Mouse (Mus musculus): Measurements from ENCODE around the gene Shld2. TPM values are rescaled to one million over a fixed set of nuclear protein-coding genes. Genes with fewer than 3 reads are reported as not detected.

The Shld2 gene
- polyA plus RNA-seq, 1 experiment from 2014 or later: 10.2 TPM

DNA sequence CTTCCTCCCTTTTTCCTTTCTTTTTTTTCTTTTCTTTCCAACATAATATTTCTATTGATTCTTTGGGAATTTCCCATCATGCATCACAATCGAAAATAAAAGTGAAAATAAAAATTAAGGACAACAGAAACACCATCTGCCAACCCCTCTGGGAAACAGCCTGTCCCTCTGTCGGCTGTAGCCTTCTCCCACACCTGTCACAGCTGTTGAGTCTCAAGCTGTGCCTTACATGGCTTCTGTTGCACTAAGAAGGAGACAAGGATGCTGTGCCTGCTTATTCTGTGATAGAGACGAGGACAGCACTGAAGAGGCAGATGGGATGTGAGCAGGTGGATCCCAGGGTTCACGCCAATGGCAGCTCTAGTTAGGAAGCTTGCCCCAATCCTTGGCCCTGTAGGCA lies 101.2 kb downstream of the Shld2 start:
- Histone ChIP-seq H3K9me3 (replicated peaks) (no peaks in the 10 kb centered on the region), H3K4me2 (no peak overlapping the region), H3K9ac (no peak overlapping the region), H3K36me3 (ENCODE audit: poor library complexity, severe bottlenecking) (no peaks in the 10 kb centered on the region), H3K27me3 (no peaks in the 10 kb centered on the region), H3K4me3 (no peak overlapping the region), H3K27ac (no peak overlapping the region), H3K4me1 (no peaks in the 10 kb centered on the region)
- WGBS: 50% methylated on average over 4 of the region's 4 CpGs
- ATAC-seq: no peak

DNA sequence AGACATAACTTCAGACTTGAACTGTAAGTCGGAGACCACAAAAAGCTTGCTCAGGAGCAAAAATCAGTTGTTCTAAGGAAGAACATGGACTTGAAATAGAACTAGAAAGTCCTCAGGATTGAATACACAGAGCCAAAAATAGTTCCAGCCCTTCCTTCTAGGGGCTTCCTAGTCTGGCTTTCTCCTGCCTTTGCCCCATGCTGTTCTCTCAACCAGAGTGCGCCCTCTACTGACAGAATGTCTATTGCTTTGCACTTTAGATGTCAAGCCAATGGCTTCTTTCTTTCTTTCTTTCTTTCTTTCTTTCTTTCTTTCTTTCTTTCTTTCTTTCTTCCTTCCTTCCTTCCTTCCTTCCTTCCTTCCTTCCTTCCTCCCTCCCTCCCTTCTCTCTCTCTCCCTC lies 101.6 kb downstream of the Shld2 start:
- Histone ChIP-seq H3K27ac (no peak overlapping the region), H3K4me2 (no peak overlapping the region), H3K4me1 (no peaks in the 10 kb centered on the region), H3K4me3 (no peak overlapping the region), H3K36me3 (ENCODE audit: poor library complexity, severe bottlenecking) (no peaks in the 10 kb centered on the region), H3K9me3 (replicated peaks) (no peaks in the 10 kb centered on the region), H3K27me3 (no peaks in the 10 kb centered on the region), H3K9ac (no peak overlapping the region)
- WGBS: 49% methylated on average over 2 of the region's 2 CpGs
- ATAC-seq: no peak

DNA sequence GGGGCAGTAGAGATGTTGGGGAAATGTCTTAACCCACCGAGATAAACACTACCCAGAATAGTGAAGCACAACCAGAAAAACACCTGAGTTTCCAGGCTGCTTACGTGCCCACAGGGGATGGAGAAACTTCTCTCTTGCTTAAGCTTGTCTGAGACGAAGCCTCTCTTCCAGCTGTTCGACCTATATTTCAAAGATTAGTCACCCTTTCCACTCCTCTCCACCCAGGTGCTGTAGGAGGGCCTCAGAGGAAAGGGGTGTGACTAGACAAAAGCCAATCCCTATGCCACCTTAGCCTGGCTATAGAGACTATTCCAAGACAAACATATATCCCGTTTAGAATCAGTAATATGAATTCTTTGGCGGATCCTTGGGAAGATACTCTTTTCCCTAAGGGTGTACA lies 102.3 kb downstream of the Shld2 start:
- no peaks in the 10 kb centered on the region for H3K4me1 ChIP-seq
- no peaks in the 10 kb centered on the region for H3K27me3 ChIP-seq
- H3K9me3 ChIP-seq (replicated peaks): no peaks in the 10 kb centered on the region
- H3K36me3 ChIP-seq (ENCODE audit: poor library complexity, severe bottlenecking): no peaks in the 10 kb centered on the region
- no peak overlapping the region for H3K4me2 ChIP-seq
- no peak overlapping the region for H3K27ac ChIP-seq
- H3K4me3 ChIP-seq: no peak overlapping the region
- H3K9ac ChIP-seq: no peak overlapping the region
- WGBS: 87% methylated on average over 6 of the region's 6 CpGs
- no peak for ATAC-seq

DNA sequence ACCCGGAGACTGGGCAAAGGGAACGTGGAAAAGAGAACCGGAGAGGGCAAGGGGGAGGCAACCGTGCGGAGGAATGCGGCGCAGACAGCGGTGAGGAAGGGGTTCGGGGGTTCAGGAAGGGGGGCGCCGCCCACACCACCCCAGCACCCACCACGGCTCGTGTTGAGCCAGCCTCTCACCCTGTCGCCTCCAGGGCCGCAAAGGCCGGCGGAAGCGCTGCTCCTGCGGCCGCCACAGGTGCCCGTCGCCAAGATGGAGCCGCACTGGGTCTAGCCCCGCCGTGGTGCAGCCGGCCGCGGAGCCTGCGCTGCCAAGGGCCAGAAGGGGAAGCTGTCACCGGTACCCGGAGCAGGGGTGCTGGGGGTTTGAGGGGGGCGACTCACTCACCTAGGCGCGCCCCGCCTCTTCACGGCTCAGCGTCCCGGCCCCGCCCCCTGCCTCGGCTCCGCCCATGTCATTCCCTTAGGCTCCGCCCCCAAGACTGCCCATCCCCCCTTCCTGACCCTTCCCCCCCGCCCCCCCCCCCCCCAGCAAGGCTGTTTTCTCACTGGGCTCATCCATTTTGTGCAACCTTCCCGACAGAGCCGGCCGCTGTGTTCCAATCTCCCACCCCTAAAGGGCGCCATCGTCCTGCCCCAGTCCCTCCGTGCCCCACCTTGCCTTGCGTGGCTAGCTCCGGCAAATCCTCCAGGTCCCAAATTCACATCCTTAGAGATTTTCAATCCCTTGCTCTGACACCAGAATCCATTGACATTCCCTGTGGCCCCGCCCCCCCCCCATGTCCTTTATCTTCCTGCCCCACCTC lies 108.9 kb downstream of the Shld2 start, which contains the start of gene Gprin2:
Gene Gprin2, minus strand, starts transcription at position 423 of the 805 bp plus-strand sequence.
- H3K27ac ChIP-seq: peak within 1 kb of the TSS; percentile 44
- under 1% methylated on average over 37 of the region's 52 CpGs for WGBS

DNA sequence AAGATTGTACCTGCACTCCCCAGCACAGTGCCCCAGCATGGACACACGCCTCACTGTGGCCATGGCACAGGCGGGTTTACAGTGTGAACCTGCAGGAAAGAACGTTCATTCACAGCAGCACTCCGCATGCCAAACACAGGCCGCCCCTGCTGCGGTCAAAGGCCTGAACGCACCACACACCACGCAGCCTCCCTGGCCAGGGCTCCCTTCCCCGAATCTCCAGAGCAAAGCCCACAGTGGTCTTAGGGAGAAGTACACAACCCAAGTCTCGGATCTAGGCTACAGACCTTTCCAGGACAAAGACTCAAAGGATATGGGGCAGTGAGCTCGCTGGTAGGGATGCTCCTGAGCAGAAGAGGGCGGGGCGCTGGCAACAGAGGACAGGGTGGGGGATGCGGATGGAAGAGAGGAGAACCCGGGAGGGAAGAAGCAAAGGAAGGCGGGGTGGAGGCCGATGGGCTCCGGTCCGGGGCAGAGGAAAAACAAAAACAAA lies 109.5 kb downstream of the Shld2 start:
- H3K4me1 ChIP-seq: peaks cover 5% of the 10 kb centered on the region; the same call in 1 of the 2 replicates
- 3% methylated on average over 19 of the region's 19 CpGs for WGBS
- H3K36me3 ChIP-seq (ENCODE audit: poor library complexity, severe bottlenecking): no peaks in the 10 kb centered on the region
- H3K27ac ChIP-seq: peak overlapping the region; percentile 44
- H3K4me2 ChIP-seq: peak overlapping the region; percentile 93
- H3K9ac ChIP-seq: peak overlapping the region; percentile 74
- H3K27me3 ChIP-seq: peaks cover 9% of the 10 kb centered on the region; the same call in 1 of the 2 replicates
- peak overlapping the region; percentile 76 for H3K4me3 ChIP-seq
- no peaks in the 10 kb centered on the region for H3K9me3 ChIP-seq (replicated peaks)
- peak; percentile 83 for ATAC-seq

More for the DNA sequence above, 108.9 kb downstream of the Shld2 start, which contains the start of gene Gprin2:
- Histone ChIP-seq H3K9ac (peak within 1 kb of the TSS; percentile 74), H3K4me2 (peak within 1 kb of the TSS; percentile 93), H3K27me3 (peaks cover 9% of the 10 kb centered on the region; the same call in 1 of the 2 replicates), H3K9me3 (replicated peaks) (no peaks in the 10 kb centered on the region), H3K4me3 (peak within 1 kb of the TSS; percentile 76), H3K4me1 (peaks cover 5% of the 10 kb centered on the region; the same call in 1 of the 2 replicates), H3K36me3 (ENCODE audit: poor library complexity, severe bottlenecking) (no peaks in the 10 kb centered on the region)
- peak; percentile 78 for ATAC-seq

DNA sequence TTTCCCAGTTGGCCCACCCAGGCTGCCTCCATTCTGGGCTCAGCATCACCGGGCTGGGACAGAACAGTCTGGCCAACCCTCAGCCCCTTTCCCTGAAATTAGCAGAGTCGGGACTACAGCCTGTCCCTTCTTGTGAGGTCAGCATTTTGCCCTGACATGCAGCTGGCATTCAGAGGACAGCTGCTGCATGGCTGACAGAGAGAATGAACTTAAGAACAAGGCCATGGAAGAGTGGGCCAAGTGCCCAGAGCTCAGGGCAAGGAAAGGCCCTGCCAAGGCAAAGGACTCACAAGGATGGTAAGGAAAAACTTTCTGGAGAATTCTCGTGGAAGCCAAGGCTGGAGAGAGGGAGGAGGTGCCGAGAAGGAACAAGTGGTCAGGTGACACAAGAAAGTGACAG lies 113.6 kb downstream of the Shld2 start:
- H3K4me1 ChIP-seq: peaks cover 5% of the 10 kb centered on the region; the same call in 1 of the 2 replicates
- H3K4me3 ChIP-seq: no peak overlapping the region
- peaks cover 9% of the 10 kb centered on the region; the same call in 1 of the 2 replicates for H3K36me3 ChIP-seq (ENCODE audit: poor library complexity, severe bottlenecking)
- H3K4me2 ChIP-seq: no peak overlapping the region
- ATAC-seq: no peak
- no peaks in the 10 kb centered on the region for H3K9me3 ChIP-seq (replicated peaks)
- no peak overlapping the region for H3K27ac ChIP-seq
- WGBS: 64% methylated on average over 4 of the region's 4 CpGs
- H3K27me3 ChIP-seq: peaks cover 5% of the 10 kb centered on the region; the same call in 1 of the 2 replicates
- no peak overlapping the region for H3K9ac ChIP-seq

DNA sequence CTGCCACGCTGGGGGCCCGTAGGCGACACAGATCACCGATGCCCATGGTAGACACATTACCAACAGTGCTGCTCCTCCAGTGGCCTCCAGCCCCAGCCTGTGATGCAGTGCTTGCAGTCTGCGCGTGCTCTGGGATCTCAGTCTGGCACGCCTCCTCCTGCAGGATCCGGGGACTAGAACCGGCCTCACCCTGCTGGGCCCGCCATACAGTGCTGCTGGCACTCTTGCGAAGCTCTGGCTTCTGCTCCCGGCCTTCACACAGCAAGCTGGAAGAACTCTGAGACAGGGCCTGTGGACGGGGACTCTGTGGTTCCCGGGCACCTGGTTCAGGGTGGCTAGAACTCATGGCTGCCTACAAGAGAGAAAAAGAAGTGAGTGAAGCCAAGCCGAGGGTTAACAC lies 114.8 kb downstream of the Shld2 start:
- peaks cover 1% of the 10 kb centered on the region; the same call in 1 of the 2 replicates for H3K4me1 ChIP-seq
- H3K9ac ChIP-seq: no peak overlapping the region
- no peak overlapping the region for H3K27ac ChIP-seq
- 87% methylated on average over 15 of the region's 15 CpGs for WGBS
- H3K4me2 ChIP-seq: no peak overlapping the region
- H3K4me3 ChIP-seq: no peak overlapping the region
- H3K9me3 ChIP-seq (replicated peaks): no peaks in the 10 kb centered on the region
- peaks cover 4% of the 10 kb centered on the region; the same call in 1 of the 2 replicates for H3K27me3 ChIP-seq
- H3K36me3 ChIP-seq (ENCODE audit: poor library complexity, severe bottlenecking): peaks cover 9% of the 10 kb centered on the region; the same call in 1 of the 2 replicates
- ATAC-seq: no peak

DNA sequence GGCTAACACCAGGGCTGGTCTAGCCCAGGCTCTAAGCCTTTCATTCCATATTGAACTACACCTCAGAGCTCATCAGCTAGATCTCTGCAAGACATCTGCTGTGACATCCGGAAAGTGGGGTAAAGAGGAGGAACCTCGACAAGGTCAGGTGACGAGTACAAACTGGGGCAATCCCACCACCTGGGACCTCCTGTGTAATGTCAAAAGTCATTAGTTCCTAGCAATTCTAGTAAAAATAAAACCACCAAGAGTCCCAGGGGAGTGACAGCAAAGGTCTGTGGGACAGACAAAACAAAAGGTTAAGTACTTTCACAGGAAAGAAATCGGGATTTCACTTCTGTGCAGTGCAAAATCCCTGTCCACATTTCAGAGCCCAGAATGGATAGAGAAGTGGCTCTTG lies 116.4 kb downstream of the Shld2 start:
- WGBS: 88% methylated on average over 4 of the region's 4 CpGs
- Histone ChIP-seq H3K27me3 (no peaks in the 10 kb centered on the region), H3K36me3 (ENCODE audit: poor library complexity, severe bottlenecking) (peaks cover 9% of the 10 kb centered on the region; the same call in 1 of the 2 replicates), H3K27ac (no peak overlapping the region), H3K9me3 (replicated peaks) (no peaks in the 10 kb centered on the region), H3K4me1 (no peaks in the 10 kb centered on the region), H3K4me2 (no peak overlapping the region), H3K9ac (no peak overlapping the region), H3K4me3 (no peak overlapping the region)
- no peak for ATAC-seq

DNA sequence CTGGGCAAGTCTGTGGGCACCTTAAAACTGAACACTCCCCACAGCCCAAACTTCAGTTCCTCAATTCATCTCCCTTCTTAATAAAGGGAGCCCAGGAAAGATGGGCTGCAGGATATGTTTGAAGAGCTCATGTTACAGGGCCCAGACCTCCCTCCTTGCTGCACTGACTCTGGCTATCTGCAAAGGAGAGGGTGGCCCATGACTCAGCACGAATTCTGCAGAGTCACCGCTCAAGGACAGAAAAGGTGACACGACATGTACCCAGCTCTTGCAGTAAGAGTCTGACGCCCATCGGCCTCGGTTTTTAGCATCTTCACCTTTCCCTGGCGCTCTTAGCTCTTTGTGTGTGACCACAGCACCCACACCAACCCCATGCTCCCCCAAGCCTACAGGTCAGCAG lies 119.9 kb downstream of the Shld2 start:
- ATAC-seq: no peak
- WGBS: 72% methylated on average over 7 of the region's 7 CpGs
- H3K4me1 ChIP-seq: no peaks in the 10 kb centered on the region
- no peaks in the 10 kb centered on the region for H3K9me3 ChIP-seq (replicated peaks)
- H3K36me3 ChIP-seq (ENCODE audit: poor library complexity, severe bottlenecking): peaks cover 9% of the 10 kb centered on the region; the same call in 1 of the 2 replicates
- no peak overlapping the region for H3K4me2 ChIP-seq
- H3K27me3 ChIP-seq: no peaks in the 10 kb centered on the region
- no peak overlapping the region for H3K9ac ChIP-seq
- no peak overlapping the region for H3K4me3 ChIP-seq
- no peak overlapping the region for H3K27ac ChIP-seq

DNA sequence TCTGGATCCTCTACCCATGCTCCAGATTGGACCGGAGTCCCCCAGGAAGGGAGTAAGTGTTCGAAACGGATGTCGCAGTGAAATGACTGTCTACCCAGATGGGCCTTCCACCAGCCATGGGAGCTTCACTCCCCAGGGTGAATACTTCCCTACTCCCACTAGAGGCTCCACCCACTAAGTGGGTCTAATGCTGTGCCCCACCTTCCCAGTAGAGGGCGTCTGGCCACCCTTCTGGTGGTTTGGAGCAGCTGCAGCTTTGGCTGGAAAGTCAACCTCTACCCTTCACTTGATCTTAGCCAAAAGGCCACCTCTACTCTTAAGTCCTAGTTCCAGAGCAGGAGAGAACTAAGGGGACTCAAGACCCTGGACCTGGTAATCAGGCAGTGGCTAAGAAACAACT lies 121.7 kb downstream of the Shld2 start:
- Histone ChIP-seq H3K4me1 (no peaks in the 10 kb centered on the region), H3K9me3 (replicated peaks) (no peaks in the 10 kb centered on the region), H3K27me3 (no peaks in the 10 kb centered on the region), H3K36me3 (ENCODE audit: poor library complexity, severe bottlenecking) (no peaks in the 10 kb centered on the region), H3K4me2 (no peak overlapping the region), H3K27ac (no peak overlapping the region), H3K4me3 (no peak overlapping the region), H3K9ac (no peak overlapping the region)
- 65% methylated on average over 5 of the region's 5 CpGs for WGBS
- no peak for ATAC-seq
